Mouse (Mus musculus) heart, embryonic 15.5 days (tissue): ENCODE measurements around the gene Rtf2. TPM values are rescaled to one million over a fixed set of nuclear protein-coding genes. Genes with fewer than 3 reads are reported as not detected.

Source experiments
- ATAC-seq: fragments of 200-750 bp; cut with Nextera tagmentation; replicated peaks from 2 replicates; pipeline ENCODE4 v1.8.0; 2017; ENCODE audit warnings: low read depth, moderate TSS enrichment; ENCODE audit not compliant: insufficient number of reproducible peaks, insufficient read depth, low FRiP score
- H3K27ac ChIP-seq: fragments of 300-500 bp; sonication (generic); 2 replicates; pipeline ENCODE4 v1.5.1; 2015; ENCODE audit warnings: mild to moderate bottlenecking, inconsistent platforms
- H3K27me3 ChIP-seq: fragments of 300-500 bp; sonication (generic); 2 replicates; pipeline ENCODE4 v1.6.1; 2015; ENCODE audit warnings: inconsistent platforms
- H3K36me3 ChIP-seq: fragments of 300-500 bp; sonication (generic); 2 replicates; pipeline ENCODE4 v1.6.1; 2015; ENCODE audit warnings: mild to moderate bottlenecking, inconsistent platforms
- H3K4me1 ChIP-seq: fragments of 300-500 bp; sonication (generic); replicated peaks from 2 replicates; pipeline ENCODE4 v1.6.1; 2015; ENCODE audit warnings: inconsistent platforms
- H3K4me2 ChIP-seq: fragments of 300-500 bp; sonication (generic); 2 replicates; pipeline ENCODE4 v1.6.1; 2015; ENCODE audit warnings: inconsistent platforms, mild to moderate bottlenecking, moderate library complexity
- H3K4me3 ChIP-seq: fragments of 300-500 bp; sonication (generic); 2 replicates; pipeline ENCODE4 v1.5.1; 2015; ENCODE audit warnings: mild to moderate bottlenecking, inconsistent platforms
- H3K9ac ChIP-seq: fragments of 300-500 bp; sonication (generic); 2 replicates; pipeline ENCODE4 v1.6.1; 2015; ENCODE audit warnings: mild to moderate bottlenecking, inconsistent platforms
- H3K9me3 ChIP-seq: fragments of 300-500 bp; sonication (generic); replicated peaks from 2 replicates; pipeline ENCODE4 v1.6.1; 2016; ENCODE audit warnings: inconsistent platforms
- WGBS: fragments of 180-500 bp; shearing (Covaris S2); methylation state at CpG from one replicate; pipeline ENCODE4 v1.1.7; 2015; ENCODE audit warnings: mixed read lengths; 5-methylcytosine and 5-hydroxymethylcytosine counted together
- polyA plus RNA-seq: library from polyadenylated mRNA; unstranded; fragments of >200 nt; fragmentation: Nextera tagmentation; extraction: Ambion mirVana; gene quantifications from 2 replicates; pipeline ENCODE4 v1.2.1, GENCODE M21; 2015

Rtf2 gene
- polyA plus RNA-seq, 1 experiment from 2014 or later: 44.5 TPM

- no peaks in the 10 kb centered on the region; the same call in 1 of the 2 replicates for H3K4me1 ChIP-seq
- ATAC-seq: no peak
- no peak overlapping the region for H3K9ac ChIP-seq
- 54% methylated on average over 4 of the region's 4 CpGs for WGBS
- H3K9me3 ChIP-seq: no peaks in the 10 kb centered on the region
- H3K27ac ChIP-seq: no peak overlapping the region
- H3K27me3 ChIP-seq: 0 out of 2 replicates have a peak, but pooled peaks cover 8% of the 10 kb centered on the region
- no peak overlapping the region for H3K4me3 ChIP-seq
- H3K36me3 ChIP-seq: no peaks in the 10 kb centered on the region
- H3K4me2 ChIP-seq: no peak overlapping the region
These were observed 34.2 kb upstream of the Rtf2 start for GRCm38 (mm10) chr2:172406173-172406572.

GRCm38 (mm10) chr2:172407499-172407898 lies 32.9 kb upstream of the Rtf2 start:
- Histone ChIP-seq H3K9me3 (no peaks in the 10 kb centered on the region), H3K27me3 (0 out of 2 replicates have a peak, but pooled peaks cover 8% of the 10 kb centered on the region), H3K4me3 (no peak overlapping the region), H3K4me2 (no peak overlapping the region), H3K4me1 (peaks cover 2% of the 10 kb centered on the region), H3K27ac (no peak overlapping the region), H3K36me3 (no peaks in the 10 kb centered on the region), H3K9ac (no peak overlapping the region)
- WGBS: 74% methylated on average over 2 of the region's 2 CpGs
- ATAC-seq: no peak

- Histone ChIP-seq H3K27ac (no peak overlapping the region), H3K27me3 (no peaks in the 10 kb centered on the region), H3K36me3 (no peaks in the 10 kb centered on the region), H3K9ac (no peak overlapping the region), H3K4me1 (peaks cover 15% of the 10 kb centered on the region), H3K4me2 (no peak overlapping the region), H3K9me3 (no peaks in the 10 kb centered on the region), H3K4me3 (no peak overlapping the region)
- ATAC-seq: no peak
- 75% methylated on average over 2 of the region's 2 CpGs for WGBS
These were observed 29.7 kb upstream of the Rtf2 start for GRCm38 (mm10) chr2:172410686-172411085.

- 71% methylated on average over 11 of the region's 11 CpGs for WGBS
- H3K4me1 ChIP-seq: peaks cover 15% of the 10 kb centered on the region
- no peak overlapping the region for H3K4me3 ChIP-seq
- ATAC-seq: no peak; the same call in 1 of the 2 replicates
- no peaks in the 10 kb centered on the region for H3K9me3 ChIP-seq
- no peaks in the 10 kb centered on the region for H3K27me3 ChIP-seq
- H3K36me3 ChIP-seq: no peaks in the 10 kb centered on the region
- no peak overlapping the region for H3K27ac ChIP-seq
- H3K4me2 ChIP-seq: no peak overlapping the region
- H3K9ac ChIP-seq: no peak overlapping the region
These were observed 29.3 kb upstream of the Rtf2 start for GRCm38 (mm10) chr2:172411091-172411490.

DNA sequence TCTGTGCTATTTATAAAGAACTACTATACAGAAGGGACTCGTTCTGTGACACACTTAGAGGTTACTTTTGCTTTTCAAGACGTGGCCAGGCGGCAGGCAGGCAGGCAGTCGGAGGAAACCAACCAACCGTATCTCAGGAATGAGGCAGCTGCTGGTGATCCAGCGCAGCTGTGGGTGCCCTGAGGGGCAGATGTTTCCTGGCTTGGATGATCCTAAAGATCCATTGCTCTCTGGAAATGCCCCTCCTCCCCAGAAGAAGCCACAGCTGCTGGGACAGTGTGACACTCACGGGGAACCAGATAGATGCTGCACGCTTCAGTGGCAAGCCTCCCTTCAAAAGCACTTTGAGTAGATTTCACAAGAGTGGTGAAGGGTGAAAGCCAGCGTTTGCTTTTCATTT lies 27.9 kb upstream of the Rtf2 start:
- 0 out of 2 replicates have a peak, but pooled peaks have one; percentile 47 for ATAC-seq
- no peaks in the 10 kb centered on the region for H3K27me3 ChIP-seq
- peaks cover 15% of the 10 kb centered on the region for H3K4me1 ChIP-seq
- peak overlapping the region; percentile 14 for H3K4me3 ChIP-seq
- H3K36me3 ChIP-seq: no peaks in the 10 kb centered on the region
- no peak overlapping the region for H3K9ac ChIP-seq
- WGBS: 6% methylated on average over 9 of the region's 9 CpGs
- no peak overlapping the region for H3K27ac ChIP-seq
- no peaks in the 10 kb centered on the region for H3K9me3 ChIP-seq
- H3K4me2 ChIP-seq: peak overlapping the region; percentile 46

DNA sequence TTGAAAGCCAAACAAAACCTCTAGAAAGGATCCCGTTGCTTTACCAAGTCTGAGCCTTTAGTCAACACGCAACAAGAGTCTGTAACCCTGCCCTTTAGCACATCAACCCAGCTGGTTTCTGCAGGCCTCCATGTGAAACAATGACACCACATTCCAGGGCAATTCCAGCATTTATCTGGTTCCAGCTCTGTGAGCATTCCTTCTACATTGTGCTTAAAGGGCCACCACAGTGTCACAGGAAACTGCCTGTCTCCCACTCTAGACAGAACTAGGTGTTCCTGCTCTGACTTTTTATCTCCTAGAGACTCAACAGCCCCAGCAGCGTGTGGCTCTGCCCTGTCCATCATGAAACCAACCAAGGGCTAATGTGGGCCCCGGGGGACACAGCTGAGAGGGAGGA lies 27.1 kb upstream of the Rtf2 start:
- no peaks in the 10 kb centered on the region for H3K36me3 ChIP-seq
- H3K27me3 ChIP-seq: no peaks in the 10 kb centered on the region
- no peak overlapping the region for H3K4me2 ChIP-seq
- peak overlapping the region; percentile 23; the same call in 1 of the 2 replicates for H3K27ac ChIP-seq
- 16% methylated on average over 4 of the region's 4 CpGs for WGBS
- H3K9ac ChIP-seq: no peak overlapping the region
- peaks cover 15% of the 10 kb centered on the region for H3K4me1 ChIP-seq
- ATAC-seq: peak; percentile 38; the same call in 1 of the 2 replicates
- no peak overlapping the region for H3K4me3 ChIP-seq
- H3K9me3 ChIP-seq: no peaks in the 10 kb centered on the region

GRCm38 (mm10) chr2:172413894-172414293 lies 26.5 kb upstream of the Rtf2 start:
- no peak for ATAC-seq
- no peak overlapping the region for H3K4me2 ChIP-seq
- no peaks in the 10 kb centered on the region for H3K36me3 ChIP-seq
- no peak overlapping the region for H3K27ac ChIP-seq
- 51% methylated on average over 5 of the region's 5 CpGs for WGBS
- no peak overlapping the region for H3K4me3 ChIP-seq
- H3K9ac ChIP-seq: no peak overlapping the region
- no peaks in the 10 kb centered on the region for H3K9me3 ChIP-seq
- no peaks in the 10 kb centered on the region for H3K27me3 ChIP-seq
- H3K4me1 ChIP-seq: peaks cover 15% of the 10 kb centered on the region

- WGBS: 55% methylated on average over 12 of the region's 12 CpGs
These were observed 24.1 kb upstream of the Rtf2 start for GRCm38 (mm10) chr2:172416218-172416617.

DNA sequence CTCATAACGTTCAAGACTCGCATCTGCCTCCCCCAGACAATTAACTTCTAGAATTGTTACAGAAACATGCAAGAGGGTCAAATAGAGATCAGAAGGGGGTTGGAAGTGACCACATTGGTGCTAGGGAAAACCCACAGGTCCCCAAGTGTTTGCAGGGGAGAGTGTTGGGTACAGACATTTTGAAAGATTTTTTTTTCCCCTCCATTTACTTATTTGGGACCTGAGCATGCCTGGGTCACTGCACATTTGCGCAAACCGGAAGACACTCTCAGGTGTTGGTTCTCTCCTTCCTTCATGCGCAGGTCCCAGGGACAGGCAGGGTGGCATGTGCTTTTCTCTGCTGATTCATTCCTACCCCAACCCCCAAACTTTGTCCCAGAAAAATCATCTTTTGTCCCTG lies 23.5 kb upstream of the Rtf2 start:
- no peaks in the 10 kb centered on the region for H3K9me3 ChIP-seq
- 84% methylated on average over 5 of the region's 5 CpGs for whole genome bisulfite sequencing
- H3K36me3 ChIP-seq: no peaks in the 10 kb centered on the region
- no peaks in the 10 kb centered on the region for H3K27me3 ChIP-seq
- H3K4me2 ChIP-seq: no peak overlapping the region
- no peak overlapping the region for H3K4me3 ChIP-seq
- H3K4me1 ChIP-seq: peaks cover 15% of the 10 kb centered on the region
- no peak overlapping the region for H3K9ac ChIP-seq
- H3K27ac ChIP-seq: no peak overlapping the region
- no peak for ATAC-seq

More at GRCm38 (mm10) chr2:172416218-172416617, 24.1 kb upstream of the Rtf2 start:
- no peak overlapping the region for H3K4me2 ChIP-seq
- H3K36me3 ChIP-seq: no peaks in the 10 kb centered on the region
- H3K27ac ChIP-seq: no peak overlapping the region
- H3K27me3 ChIP-seq: no peaks in the 10 kb centered on the region
- H3K9ac ChIP-seq: no peak overlapping the region
- peaks cover 15% of the 10 kb centered on the region for H3K4me1 ChIP-seq
- no peak for ATAC-seq
- H3K9me3 ChIP-seq: no peaks in the 10 kb centered on the region
- no peak overlapping the region for H3K4me3 ChIP-seq

DNA sequence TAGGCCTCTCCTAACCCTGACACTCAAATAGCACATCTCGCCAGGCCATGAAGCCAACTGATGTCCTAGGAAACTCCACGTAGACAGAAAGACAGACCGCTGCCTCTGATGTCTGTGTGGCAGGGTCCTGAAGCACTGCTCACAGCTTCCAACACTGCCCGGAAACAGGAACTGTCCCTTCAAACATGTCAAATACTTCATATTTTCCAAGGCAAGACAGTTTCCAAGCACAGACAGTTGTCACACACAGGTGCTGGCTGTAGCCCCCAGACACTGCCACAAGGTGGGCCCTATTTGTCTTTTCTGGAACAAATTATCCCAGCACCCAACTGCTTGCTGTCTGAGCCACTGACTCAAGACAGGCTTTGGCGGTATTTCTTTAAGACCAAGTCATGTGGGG lies 22.1 kb upstream of the Rtf2 start:
- H3K27ac ChIP-seq: no peak overlapping the region
- H3K4me2 ChIP-seq: no peak overlapping the region
- H3K4me3 ChIP-seq: no peak overlapping the region
- no peak overlapping the region for H3K9ac ChIP-seq
- 84% methylated on average over 5 of the region's 5 CpGs for WGBS
- H3K27me3 ChIP-seq: no peaks in the 10 kb centered on the region
- H3K9me3 ChIP-seq: no peaks in the 10 kb centered on the region
- H3K36me3 ChIP-seq: no peaks in the 10 kb centered on the region
- peaks cover 6% of the 10 kb centered on the region for H3K4me1 ChIP-seq
- ATAC-seq: no peak

GRCm38 (mm10) chr2:172430609-172431008 lies 9.7 kb upstream of the Rtf2 start:
- no peaks in the 10 kb centered on the region for H3K27me3 ChIP-seq
- H3K4me1 ChIP-seq: peaks cover 18% of the 10 kb centered on the region
- H3K9me3 ChIP-seq: no peaks in the 10 kb centered on the region
- H3K4me3 ChIP-seq: no peak overlapping the region
- H3K36me3 ChIP-seq: no peaks in the 10 kb centered on the region
- WGBS: 21% methylated on average over 1 of the region's 1 CpGs
- no peak overlapping the region for H3K9ac ChIP-seq
- ATAC-seq: peak; percentile 95
- peak overlapping the region; percentile 74 for H3K27ac ChIP-seq
- no peak overlapping the region for H3K4me2 ChIP-seq

DNA sequence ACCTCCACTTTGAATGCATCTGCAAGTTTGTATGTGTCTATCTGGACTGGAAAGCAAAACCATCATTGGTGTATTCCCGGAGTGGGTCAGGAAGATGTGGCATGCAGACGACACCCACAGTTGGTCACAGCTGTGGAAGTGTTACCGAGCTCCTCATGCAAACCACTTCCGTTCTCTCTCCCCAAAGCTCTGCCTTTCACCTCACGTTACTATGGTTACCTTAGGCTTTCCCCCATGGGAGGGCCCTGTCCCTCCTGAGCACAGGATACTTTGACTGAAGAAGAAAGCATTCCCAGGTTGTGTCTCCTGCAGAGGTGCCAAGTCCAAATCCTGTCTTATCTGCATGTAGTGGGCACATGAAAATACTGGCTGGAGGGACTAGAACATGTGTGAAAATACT lies 6.6 kb upstream of the Rtf2 start:
- Histone ChIP-seq H3K4me1 (peaks cover 18% of the 10 kb centered on the region), H3K27ac (no peak overlapping the region), H3K36me3 (no peaks in the 10 kb centered on the region), H3K4me2 (no peak overlapping the region), H3K4me3 (no peak overlapping the region), H3K9ac (no peak overlapping the region), H3K9me3 (no peaks in the 10 kb centered on the region), H3K27me3 (no peaks in the 10 kb centered on the region)
- 40% methylated on average over 5 of the region's 5 CpGs for WGBS
- ATAC-seq: no peak
